ENCODE assay signal across 25 mouse cellular contexts in the genomic region with DNA sequence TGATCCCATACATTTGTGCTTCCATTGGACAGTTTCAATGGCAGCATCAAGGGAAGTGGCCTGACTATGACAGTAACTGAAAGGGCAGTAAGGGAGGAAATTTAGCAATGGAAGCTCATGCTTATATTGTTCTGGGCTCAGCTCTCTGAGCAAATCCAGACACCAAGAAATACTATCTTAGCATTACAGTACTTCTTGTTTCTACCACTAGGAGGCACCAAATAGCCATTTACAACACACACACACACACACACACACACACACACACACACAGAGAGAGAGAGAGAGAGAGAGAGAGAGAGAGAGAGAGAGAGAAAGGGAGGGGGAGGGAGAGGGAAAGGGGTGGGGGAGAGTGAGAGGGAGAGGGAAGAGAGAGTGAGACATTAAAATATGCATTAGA.
DNase-seq lines count a peak whose midpoint lies in the region; ATAC-seq and TF ChIP-seq lines count a peak whose summit lies in the region.
"Had no signal": no experiment of that assay in that cellular context is flagged by ENCODE, and none has a peak within 500 bp of the region (broad histone marks: within the 10 kb centered on the region; RNA-seq: fewer than 3 reads in every experiment).

No protein-coding gene starts in this region.

- TF ChIP-seq EP300 in heart, adult 2 months (IDR thresholded peaks at IDR 0.05; ENCODE audit: insufficient read depth, low read depth, low read length) = no peak

- H3K36me3 ChIP-seq in heart, adult 2 months (ENCODE audit: control insufficient read depth, insufficient read depth, low read length) = no peaks in the 10 kb centered on the region
- H3K36me3 ChIP-seq in intestine, embryonic 15.5 days = no peaks in the 10 kb centered on the region
- H3K36me3 ChIP-seq: heart, embryonic 10.5 days; hindbrain, embryonic 10.5 days; limb, embryonic 12.5 days; liver, embryonic 13.5 days; midbrain, embryonic 10.5 days had no signal

- H3K4me2 ChIP-seq in intestine, embryonic 15.5 days (replicated peaks) = no peak overlapping the region
- H3K4me2 ChIP-seq: limb, embryonic 12.5 days; liver, embryonic 13.5 days; lung, embryonic 14.5 days had no signal

- intact Hi-C loops in heart, adult 2 months (cut with DNase I) = no loop called here

- H3K27ac ChIP-seq in heart, adult 2 months = no peak overlapping the region
- no peak overlapping the region for H3K27ac ChIP-seq in intestine, embryonic 15.5 days
- H3K27ac ChIP-seq: heart, embryonic 10.5 days; hindbrain, embryonic 10.5 days; limb, embryonic 12.5 days; liver, embryonic 13.5 days; midbrain, embryonic 10.5 days had no signal

- H3K4me1 ChIP-seq in heart, adult 2 months (ENCODE audit: control insufficient read depth, insufficient read depth, low read length) = no peaks in the 10 kb centered on the region
- H3K4me1 ChIP-seq in intestine, embryonic 15.5 days (replicated peaks) = no peaks in the 10 kb centered on the region
- H3K4me1 ChIP-seq: heart, embryonic 10.5 days; hindbrain, embryonic 10.5 days; limb, embryonic 12.5 days; liver, embryonic 13.5 days; midbrain, embryonic 10.5 days had no signal

- H3K9ac ChIP-seq in heart, adult 2 months (ENCODE audit: low read depth, low read length) = no peak overlapping the region
- no peak overlapping the region for H3K9ac ChIP-seq in intestine, embryonic 15.5 days
- H3K9ac ChIP-seq: limb, embryonic 12.5 days; liver, embryonic 13.5 days; lung, embryonic 14.5 days had no signal

- no peaks in the 10 kb centered on the region for H3K9me3 ChIP-seq in intestine, embryonic 15.5 days
- H3K9me3 ChIP-seq: hindbrain, embryonic 10.5 days; liver, embryonic 13.5 days had no signal

- no peak for ATAC-seq in CD4-positive, CD25-positive, alpha-beta regulatory T cell, adult 4 months
- ATAC-seq in intestine, embryonic 15.5 days = no peak
- ATAC-seq: forebrain, embryonic 16.5 days; inflammation-experienced regulatory T-cells, adult 6 months had no signal

- no peaks in the 10 kb centered on the region for H3K27me3 ChIP-seq in heart, adult 2 months (ENCODE audit: control insufficient read depth, insufficient read depth, low read length)
- no peaks in the 10 kb centered on the region for H3K27me3 ChIP-seq in intestine, embryonic 15.5 days (replicated peaks)
- H3K27me3 ChIP-seq: limb, embryonic 12.5 days; liver, embryonic 13.5 days had no signal

- DNase-seq in CD4-positive, CD25-positive, alpha-beta regulatory T cell, adult 2 months (ENCODE audit: low read depth, low spot score) = peak; percentile 2
- DNase-seq in 416B (ENCODE audit: low read depth) = peak; percentile 25
- peak; percentile 8 for DNase-seq in MEL-GATA-1-ER (ENCODE audit: extremely low read depth, low read depth)
- DNase-seq in induced T-regulatory cell, adult 2 months (ENCODE audit: low read depth) = peak; percentile 4
- DNase-seq in heart, adult 2 months = no peak
- no peak for DNase-seq in embryo, embryonic 10 days (ENCODE audit: low spot score)
- DNase-seq: adrenal gland, postnatal 36 days; B cell, adult 2 months; cerebellum, adult 8-10 months; gastrocnemius, postnatal 36 days; kidney, adult 8-10 months; kidney, postnatal 25 days; liver, embryonic 13.5 days; lung, embryonic 14.5 days; lung, postnatal 4 days; spleen, adult 18-20 months; thymus, postnatal 4 days had no signal

- no peak for TF ChIP-seq POLR2A in heart, adult 2 months (IDR thresholded peaks at IDR 0.05; ENCODE audit: insufficient read depth, low read depth, low read length)

- no peak overlapping the region for H3K4me3 ChIP-seq in heart, adult 2 months
- no peak overlapping the region for H3K4me3 ChIP-seq in intestine, embryonic 15.5 days (replicated peaks)
- H3K4me3 ChIP-seq: heart, embryonic 10.5 days; hindbrain, embryonic 10.5 days; limb, embryonic 12.5 days; liver, embryonic 13.5 days; midbrain, embryonic 10.5 days had no signal

- no peak for TF ChIP-seq CTCF in heart, adult 2 months (IDR thresholded peaks at IDR 0.05)

- no peaks in the 10 kb centered on the region for H3K79me2 ChIP-seq in heart, adult 2 months (replicated peaks; ENCODE audit: control insufficient read depth, insufficient read depth, low read length)

Comparison
In these comparisons a context has a peak if more than half of its experiments do, and no peak if none do; other contexts are left out.
1. DNase-seq: peak in CD4-positive, CD25-positive, alpha-beta regulatory T cell, adult 2 months (single experiment), 416B (single experiment), MEL-GATA-1-ER (single experiment) and induced T-regulatory cell, adult 2 months (single experiment); none in heart, adult 2 months (0 of 2) and embryo, embryonic 10 days (single experiment).